Mouse (Mus musculus): ENCODE measurements around the gene Mgat4b.

GRCm38 (mm10) chr11:50256615-50257014, 45.9 kb downstream of the Mgat4b start:
- TF ChIP-seq CTCF (IDR thresholded peaks at IDR 0.05; ENCODE audit: control insufficient read depth, insufficient read depth, insufficient replicate concordance, low read depth, low read length) = no peak
- no peak for TF ChIP-seq POLR2A (IDR thresholded peaks at IDR 0.05; ENCODE audit: control insufficient read depth, low read depth, low read length)

Data from testis, adult 2 months (tissue).